Mouse (Mus musculus): ENCODE measurements around the gene Hoxc4. TPM values are rescaled to one million over a fixed set of nuclear protein-coding genes. Genes with fewer than 3 reads are reported as not detected.

Gene Hoxc4
- polyA plus RNA-seq, 1 experiment, result 0.99 TPM

- Histone ChIP-seq H3K9ac (ENCODE audit: low read depth, poor library complexity, severe bottlenecking) (peak overlapping the region; percentile 39; the same call in 1 of the 2 replicates), H3K4me1 (ENCODE audit: control insufficient read depth, insufficient read depth, low read length) (no peaks in the 10 kb centered on the region), H3K4me3 (ENCODE audit: low read depth, low read length) (no peak overlapping the region), H3K36me3 (ENCODE audit: control insufficient read depth, insufficient read depth, low read length, poor library complexity, severe bottlenecking) (no peaks in the 10 kb centered on the region), H3K27me3 (ENCODE audit: control insufficient read depth, insufficient read depth, low read length, poor library complexity, severe bottlenecking) (peaks cover 15% of the 10 kb centered on the region), H3K27ac (ENCODE audit: insufficient read depth, low read length) (no peak overlapping the region), H3K9me3 (replicated peaks; ENCODE audit: control insufficient read depth, insufficient read depth, low read length, poor library complexity, severe bottlenecking) (no peaks in the 10 kb centered on the region)
- TF ChIP-seq EP300 (IDR thresholded peaks at IDR 0.05; ENCODE audit: insufficient read depth, low read depth, low read length), result no peak
- no peak for TF ChIP-seq CTCF (IDR thresholded peaks at IDR 0.05; ENCODE audit: low read depth, low read length)
- TF ChIP-seq POLR2A (IDR thresholded peaks at IDR 0.05; ENCODE audit: insufficient read depth, low read length), result no peak
Observed at GRCm38 (mm10) chr15:103059393-103059992, 40.8 kb downstream of the Hoxc4 start.

- no peak overlapping the region for H3K4me3 ChIP-seq (ENCODE audit: low read depth, low read length)
- H3K9ac ChIP-seq (ENCODE audit: low read depth, poor library complexity, severe bottlenecking), result no peak overlapping the region
- H3K27me3 ChIP-seq (ENCODE audit: control insufficient read depth, insufficient read depth, low read length, poor library complexity, severe bottlenecking), result peaks cover 15% of the 10 kb centered on the region
- H3K27ac ChIP-seq (ENCODE audit: insufficient read depth, low read length), result no peak overlapping the region
- H3K4me1 ChIP-seq (ENCODE audit: control insufficient read depth, insufficient read depth, low read length), result no peaks in the 10 kb centered on the region
- TF ChIP-seq EP300 (IDR thresholded peaks at IDR 0.05; ENCODE audit: insufficient read depth, low read depth, low read length), result no peak
- TF ChIP-seq POLR2A (IDR thresholded peaks at IDR 0.05; ENCODE audit: insufficient read depth, low read length), result no peak
- no peak for TF ChIP-seq CTCF (IDR thresholded peaks at IDR 0.05; ENCODE audit: low read depth, low read length)
- no peaks in the 10 kb centered on the region for H3K36me3 ChIP-seq (ENCODE audit: control insufficient read depth, insufficient read depth, low read length, poor library complexity, severe bottlenecking)
- H3K9me3 ChIP-seq (replicated peaks; ENCODE audit: control insufficient read depth, insufficient read depth, low read length, poor library complexity, severe bottlenecking), result no peaks in the 10 kb centered on the region
Observed at GRCm38 (mm10) chr15:103060021-103060340, 41.2 kb downstream of the Hoxc4 start.

- Histone ChIP-seq H3K4me1 (ENCODE audit: control insufficient read depth, insufficient read depth, low read length) (no peaks in the 10 kb centered on the region), H3K9ac (ENCODE audit: low read depth, poor library complexity, severe bottlenecking) (peak overlapping the region; percentile 36), H3K27ac (ENCODE audit: insufficient read depth, low read length) (no peak overlapping the region), H3K4me3 (ENCODE audit: low read depth, low read length) (peak overlapping the region; percentile 15), H3K36me3 (ENCODE audit: control insufficient read depth, insufficient read depth, low read length, poor library complexity, severe bottlenecking) (no peaks in the 10 kb centered on the region), H3K9me3 (replicated peaks; ENCODE audit: control insufficient read depth, insufficient read depth, low read length, poor library complexity, severe bottlenecking) (no peaks in the 10 kb centered on the region), H3K27me3 (ENCODE audit: control insufficient read depth, insufficient read depth, low read length, poor library complexity, severe bottlenecking) (peaks cover 15% of the 10 kb centered on the region)
- TF ChIP-seq CTCF (IDR thresholded peaks at IDR 0.05; ENCODE audit: low read depth, low read length) (no peak), POLR2A (IDR thresholded peaks at IDR 0.05; ENCODE audit: insufficient read depth, low read length) (no peak), EP300 (IDR thresholded peaks at IDR 0.05; ENCODE audit: insufficient read depth, low read depth, low read length) (no peak)
Observed at GRCm38 (mm10) chr15:103060341-103061130, 41.8 kb downstream of the Hoxc4 start.

- Histone ChIP-seq H3K36me3 (ENCODE audit: control insufficient read depth, insufficient read depth, low read length, poor library complexity, severe bottlenecking) (no peaks in the 10 kb centered on the region), H3K4me1 (ENCODE audit: control insufficient read depth, insufficient read depth, low read length) (no peaks in the 10 kb centered on the region), H3K27me3 (ENCODE audit: control insufficient read depth, insufficient read depth, low read length, poor library complexity, severe bottlenecking) (peaks cover 15% of the 10 kb centered on the region), H3K4me3 (ENCODE audit: low read depth, low read length) (peak overlapping the region; percentile 15), H3K27ac (ENCODE audit: insufficient read depth, low read length) (no peak overlapping the region), H3K9me3 (replicated peaks; ENCODE audit: control insufficient read depth, insufficient read depth, low read length, poor library complexity, severe bottlenecking) (no peaks in the 10 kb centered on the region), H3K9ac (ENCODE audit: low read depth, poor library complexity, severe bottlenecking) (0 out of 2 replicates have a peak overlapping the region, but pooled peaks have one; percentile 36)
- TF ChIP-seq CTCF (IDR thresholded peaks at IDR 0.05; ENCODE audit: low read depth, low read length), result no peak
- no peak for TF ChIP-seq EP300 (IDR thresholded peaks at IDR 0.05; ENCODE audit: insufficient read depth, low read depth, low read length)
- no peak for TF ChIP-seq POLR2A (IDR thresholded peaks at IDR 0.05; ENCODE audit: insufficient read depth, low read length)
Observed at GRCm38 (mm10) chr15:103061131-103061825, 42.5 kb downstream of the Hoxc4 start.

GRCm38 (mm10) chr15:103061988-103062387 lies 43.3 kb downstream of the Hoxc4 start:
- Histone ChIP-seq H3K36me3 (ENCODE audit: control insufficient read depth, insufficient read depth, low read length, poor library complexity, severe bottlenecking) (no peaks in the 10 kb centered on the region), H3K9me3 (replicated peaks; ENCODE audit: control insufficient read depth, insufficient read depth, low read length, poor library complexity, severe bottlenecking) (no peaks in the 10 kb centered on the region), H3K4me1 (ENCODE audit: control insufficient read depth, insufficient read depth, low read length) (no peaks in the 10 kb centered on the region), H3K27ac (ENCODE audit: insufficient read depth, low read length) (no peak overlapping the region), H3K27me3 (ENCODE audit: control insufficient read depth, insufficient read depth, low read length, poor library complexity, severe bottlenecking) (peaks cover 16% of the 10 kb centered on the region), H3K9ac (ENCODE audit: low read depth, poor library complexity, severe bottlenecking) (no peak overlapping the region), H3K4me3 (ENCODE audit: low read depth, low read length) (no peak overlapping the region)
- no peak for TF ChIP-seq POLR2A (IDR thresholded peaks at IDR 0.05; ENCODE audit: insufficient read depth, low read length)
- no peak for TF ChIP-seq CTCF (IDR thresholded peaks at IDR 0.05; ENCODE audit: low read depth, low read length)
- TF ChIP-seq EP300 (IDR thresholded peaks at IDR 0.05; ENCODE audit: insufficient read depth, low read depth, low read length), result no peak
